Mouse (Mus musculus) G1E-ER4 (cell line): ENCODE results near the gene St3gal2. TPM values are rescaled to one million over a fixed set of nuclear protein-coding genes. Genes with fewer than 3 reads are reported as not detected.

Experiments
- GATA1 ChIP-seq: IDR thresholded peaks from one replicate; pipeline ENCODE4 v1.8.0; 2012; ENCODE audit warnings: low read length, inconsistent platforms
- polyA plus RNA-seq: library from polyadenylated mRNA; stranded (reverse); fragments of >175 nt; gene quantifications from 2 replicates; pipeline ENCODE4 v1.2.3, GENCODE M21; 2012

The St3gal2 gene
- polyA plus RNA-seq, 1 experiment = 122 TPM

DNA sequence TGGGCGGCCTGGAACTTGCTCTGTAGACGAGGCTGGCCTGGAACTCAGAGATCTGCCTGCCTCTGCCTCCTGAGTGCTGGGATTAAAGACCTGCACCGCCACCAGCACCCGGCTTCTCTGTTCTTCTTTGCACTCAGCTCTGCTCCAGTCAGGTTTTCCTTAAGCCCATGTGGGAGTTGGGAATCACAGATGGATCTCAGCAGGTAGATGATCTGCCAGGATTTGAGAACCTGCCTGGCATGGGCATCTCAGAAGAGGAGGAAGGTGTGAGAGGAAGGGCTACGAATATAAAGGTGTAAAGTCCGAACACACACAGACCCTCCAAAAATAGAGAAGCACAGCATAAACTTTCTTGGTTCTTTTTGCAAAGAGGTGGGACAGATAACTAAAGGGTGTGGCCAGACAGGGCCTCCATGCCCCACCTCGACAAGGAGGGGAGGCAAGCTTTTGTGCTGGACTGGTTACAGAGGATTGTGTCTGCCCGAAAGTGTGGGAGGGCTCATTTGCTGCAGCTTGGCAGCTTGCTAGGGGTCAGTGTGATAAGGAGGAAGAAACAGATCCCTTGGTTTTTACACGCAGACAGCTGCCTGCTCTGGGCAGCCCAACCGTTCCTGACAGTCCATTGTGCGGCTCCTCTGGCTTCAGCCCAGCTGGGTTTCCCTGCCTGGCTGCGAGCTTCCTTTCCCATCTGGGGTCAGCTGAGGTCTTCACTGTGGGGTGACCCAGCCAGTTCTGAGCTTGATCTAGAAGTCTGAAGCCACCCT is 11.6 kb downstream of the St3gal2 start:
- no peak for TF ChIP-seq GATA1

DNA sequence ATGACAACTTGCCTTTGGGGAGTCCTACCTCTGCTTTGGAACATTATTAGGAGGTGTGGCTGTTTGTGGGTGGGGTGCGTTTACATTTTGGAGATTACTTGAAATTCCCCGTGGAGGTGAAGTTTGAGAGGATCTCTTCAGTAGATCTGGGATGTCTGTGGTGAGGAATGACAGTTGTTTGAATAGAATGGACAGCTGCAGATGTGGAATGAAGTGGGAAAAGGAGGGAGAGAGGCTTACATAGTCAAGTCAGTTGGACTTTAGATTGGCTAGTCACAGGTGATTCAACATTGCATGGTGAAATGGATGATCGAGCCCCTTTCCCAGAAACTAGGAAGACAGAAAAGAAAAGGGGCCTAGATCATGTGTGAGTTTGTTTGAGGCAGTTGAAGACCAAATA is 12.7 kb downstream of the St3gal2 start:
- no peak for TF ChIP-seq GATA1

- peak; percentile 71 for TF ChIP-seq GATA1
Measured at GRCm38 (mm10) chr8:110933272-110933671, 13.6 kb downstream of the St3gal2 start.

DNA sequence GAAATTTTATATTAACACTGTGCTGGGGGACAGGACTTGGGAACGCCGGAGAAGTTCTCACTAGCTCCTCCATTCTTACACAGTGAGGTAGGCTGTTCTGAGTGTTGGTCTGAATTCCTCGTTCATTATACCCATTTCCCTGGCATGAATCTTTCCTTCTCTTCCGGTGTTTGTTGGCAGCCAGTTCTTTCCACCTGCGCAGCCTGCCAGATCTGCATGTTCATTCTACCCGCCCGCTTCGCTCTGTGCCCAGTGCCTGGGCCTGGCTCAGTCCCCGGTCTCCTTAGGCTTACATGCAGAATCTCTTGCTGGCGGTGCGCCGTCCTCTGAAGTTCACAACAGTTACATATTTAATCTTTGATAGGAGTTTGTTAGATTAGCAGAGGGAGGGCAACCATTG is 16.5 kb downstream of the St3gal2 start:
- no peak for TF ChIP-seq GATA1

DNA sequence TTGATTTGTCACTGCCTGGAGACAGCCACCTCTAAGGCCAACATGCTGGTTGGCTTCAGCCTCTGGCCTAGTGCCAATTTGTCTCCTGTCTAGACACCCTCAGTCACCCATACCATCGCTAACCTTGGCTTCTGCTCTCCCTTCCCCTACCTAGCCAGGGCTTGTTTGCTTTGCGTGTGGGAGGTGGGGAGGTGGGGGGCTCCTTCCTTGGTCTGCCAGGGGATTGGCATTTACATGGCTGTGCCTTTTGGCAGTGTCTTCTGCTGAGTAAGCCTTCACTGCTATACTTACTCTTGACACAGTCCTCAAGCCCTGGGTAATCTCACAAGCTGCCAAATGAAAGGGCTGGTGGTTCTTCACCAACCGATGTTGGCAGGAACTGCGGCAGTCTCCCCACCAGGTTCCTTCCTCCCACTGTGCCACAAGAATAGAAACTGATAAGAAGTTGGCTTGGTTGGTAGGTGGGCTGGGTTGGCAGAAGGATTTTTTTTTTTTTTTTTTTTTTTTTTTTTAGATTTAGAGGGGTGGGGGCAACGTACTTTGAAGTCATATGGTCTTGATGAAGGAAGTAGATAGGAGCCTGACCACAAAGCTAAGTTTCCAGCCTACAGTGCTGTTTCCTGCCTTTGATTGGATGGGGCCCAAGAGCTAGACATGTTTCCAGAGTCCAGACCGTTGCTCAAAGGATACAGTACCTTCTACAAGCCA is 19.3 kb downstream of the St3gal2 start:
- TF ChIP-seq GATA1 = peak; percentile 46

GRCm38 (mm10) chr8:110940682-110941452 is 21.1 kb downstream of the St3gal2 start:
- TF ChIP-seq GATA1 = no peak

DNA sequence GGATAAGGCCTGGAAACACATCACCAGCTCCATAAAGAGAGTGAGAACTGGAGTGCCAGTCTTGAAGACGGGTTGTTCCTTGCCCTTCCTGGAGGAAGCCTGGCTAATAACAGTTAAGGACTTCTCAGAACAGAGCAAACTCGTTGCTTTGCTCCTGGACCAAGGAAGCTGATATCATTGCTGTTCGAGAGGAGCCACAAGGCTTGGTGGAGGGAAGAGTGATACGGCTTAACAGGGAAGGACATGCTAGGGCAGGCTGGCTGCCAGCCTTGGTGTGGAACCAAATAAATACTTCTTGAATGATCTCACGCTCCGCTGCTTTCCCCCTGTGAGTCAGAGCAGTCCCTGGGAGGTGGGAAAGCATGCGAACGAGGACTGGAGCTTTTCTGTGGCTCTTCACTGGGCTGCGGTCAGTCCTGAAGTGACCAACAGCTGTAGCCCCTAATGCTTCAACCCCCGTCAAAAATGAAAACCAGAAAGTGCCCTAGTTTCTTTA is 21.8 kb downstream of the St3gal2 start:
- no peak for TF ChIP-seq GATA1

DNA sequence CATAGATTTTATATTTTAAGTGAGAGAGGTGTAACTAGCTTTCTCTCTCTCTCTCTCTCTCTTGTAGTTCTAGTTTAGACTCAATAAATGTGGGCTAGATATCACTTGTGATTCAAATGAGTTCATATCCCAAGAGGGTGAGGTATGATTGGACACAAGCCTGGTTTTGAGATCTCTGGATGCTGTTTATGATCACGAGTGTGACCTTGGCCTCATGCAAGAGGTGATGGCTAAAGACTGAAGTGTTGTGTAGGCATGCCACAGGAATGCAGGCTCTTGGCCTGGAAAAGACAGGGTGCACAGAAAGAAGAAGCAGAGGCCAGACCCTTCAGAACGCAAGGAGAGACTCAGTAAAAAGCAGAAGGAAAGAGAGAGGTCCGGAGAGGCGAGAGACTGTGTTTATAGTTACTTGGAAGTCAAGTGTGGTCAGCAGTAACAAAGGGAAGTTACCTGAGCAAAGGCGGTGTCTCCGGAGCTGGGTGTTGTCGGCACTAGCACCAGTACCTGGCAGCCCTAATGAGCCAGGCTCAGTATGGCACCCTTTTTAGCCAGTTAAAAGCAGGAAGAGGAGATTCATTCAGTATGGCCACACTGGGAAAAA is 24.7 kb downstream of the St3gal2 start:
- no peak for TF ChIP-seq GATA1

DNA sequence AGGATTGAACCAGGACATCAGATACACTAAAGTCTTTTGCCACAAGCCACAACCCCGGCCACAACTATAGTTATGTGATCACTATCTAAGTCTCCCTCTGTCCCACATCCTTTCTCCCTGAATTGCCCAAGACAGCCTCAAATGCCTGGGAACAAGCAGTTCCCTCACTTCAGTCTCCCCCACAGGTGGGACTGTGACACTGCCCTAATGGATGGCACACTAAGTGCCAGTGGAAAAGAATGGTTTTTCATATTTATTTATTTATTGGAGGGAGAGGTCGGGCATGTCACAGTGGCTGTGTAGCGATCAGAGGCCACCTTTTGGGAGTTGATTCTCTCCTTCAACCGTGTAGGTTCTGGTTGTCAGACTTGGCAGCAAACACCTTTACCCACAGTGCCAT is 26.0 kb downstream of the St3gal2 start:
- peak; percentile 2 for TF ChIP-seq GATA1

- no peak for TF ChIP-seq GATA1
Measured at GRCm38 (mm10) chr8:110950065-110950484, 30.4 kb downstream of the St3gal2 start.

GRCm38 (mm10) chr8:110954776-110955175 is 35.1 kb downstream of the St3gal2 start:
- no peak for TF ChIP-seq GATA1

DNA sequence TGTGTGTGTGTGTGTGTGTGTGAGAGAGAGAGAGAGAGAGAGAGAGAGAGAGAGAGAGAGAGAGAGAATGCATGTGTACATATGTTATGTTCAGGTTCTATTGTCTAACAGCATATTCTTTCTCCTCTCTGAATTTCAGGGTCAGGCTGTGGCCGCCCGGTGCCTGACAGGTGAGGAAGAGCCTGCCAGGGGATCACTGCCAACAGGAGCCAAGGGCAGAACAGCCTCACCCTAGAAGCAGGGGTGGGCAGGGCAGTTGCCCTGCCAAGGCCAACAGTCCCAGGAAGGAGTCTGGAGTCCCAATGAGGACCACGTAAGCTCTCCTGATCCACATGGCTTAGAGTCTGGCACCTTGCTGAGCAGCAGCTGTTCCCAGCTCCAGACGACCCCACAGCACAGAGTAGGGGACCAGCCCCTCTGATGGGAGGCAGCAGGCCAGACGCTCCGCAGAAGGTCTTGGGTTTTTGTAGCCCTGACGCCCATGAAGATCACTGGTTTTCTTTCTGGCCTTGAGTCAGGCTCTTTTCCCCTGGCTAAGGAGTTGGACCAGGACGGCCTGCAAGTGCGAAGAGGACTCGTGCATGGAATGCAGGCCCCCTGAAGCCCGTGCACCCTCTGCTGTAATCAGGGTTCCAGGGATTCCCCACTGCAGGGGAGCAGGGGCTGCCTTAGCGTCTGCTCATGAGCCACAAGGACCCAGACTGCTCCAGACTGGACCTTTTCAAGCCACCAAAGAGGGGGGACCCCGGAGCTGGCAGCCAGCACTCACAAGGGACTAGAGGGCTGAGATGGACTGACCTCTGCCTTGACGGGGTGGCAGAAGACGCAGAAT is 37.1 kb downstream of the St3gal2 start:
- TF ChIP-seq GATA1 = no peak

DNA sequence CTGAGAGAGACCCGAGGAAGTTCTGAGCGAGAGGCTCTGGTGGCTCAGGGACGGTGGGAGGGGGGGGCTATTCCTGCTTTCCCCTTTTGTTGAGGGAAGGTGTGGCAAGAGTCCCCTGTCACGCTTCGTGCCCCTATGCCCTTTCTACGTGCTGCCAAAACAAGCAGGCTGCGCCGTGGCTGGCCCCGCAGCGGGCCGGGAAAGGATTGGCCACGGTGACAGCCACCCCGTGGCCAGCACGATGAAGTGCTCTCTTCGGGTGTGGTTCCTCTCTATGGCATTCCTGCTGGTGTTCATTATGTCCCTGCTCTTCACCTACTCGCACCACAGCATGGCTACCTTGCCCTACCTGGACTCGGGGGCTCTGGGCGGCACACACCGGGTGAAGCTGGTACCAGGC is 37.7 kb downstream of the St3gal2 start:
- no peak for TF ChIP-seq GATA1

- TF ChIP-seq GATA1 = no peak
Measured at GRCm38 (mm10) chr8:110958135-110958534, 38.4 kb downstream of the St3gal2 start.

DNA sequence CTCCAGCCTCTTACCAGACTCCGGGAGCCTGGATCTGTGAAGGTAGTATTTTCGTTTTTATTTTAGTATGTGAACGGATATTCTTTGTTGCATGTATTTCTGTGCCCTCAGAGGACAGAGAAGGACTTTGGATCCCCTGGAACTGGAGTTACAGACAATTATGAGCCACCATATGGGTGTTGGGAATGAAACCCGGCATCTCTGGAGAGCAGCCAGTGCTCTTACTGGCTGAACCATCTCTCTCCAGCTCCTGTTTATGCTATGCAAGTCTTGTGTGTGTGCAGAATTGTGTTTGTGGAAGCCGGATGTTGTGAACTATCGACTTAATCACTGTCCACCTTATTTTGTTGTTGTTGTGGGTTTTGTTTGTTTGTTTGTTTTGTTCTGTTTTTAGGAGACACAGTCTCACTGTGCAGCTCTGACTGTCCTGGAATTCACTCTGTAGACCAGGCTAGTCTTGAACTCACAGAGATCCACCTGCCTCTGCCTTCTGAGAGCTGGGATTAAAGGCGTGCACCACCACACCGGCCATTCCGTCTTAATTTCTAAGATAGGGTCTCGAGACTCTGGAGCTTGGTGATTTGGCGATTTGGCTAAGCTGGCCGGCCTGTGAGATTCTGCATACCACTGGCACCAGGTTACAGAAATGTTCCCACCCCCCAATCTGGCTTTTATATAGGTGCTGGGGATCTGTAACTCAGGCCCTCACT is 39.5 kb downstream of the St3gal2 start:
- TF ChIP-seq GATA1 = no peak
